Mouse (Mus musculus): ENCODE measurements around the gene Ube2z. TPM values are rescaled to one million over a fixed set of nuclear protein-coding genes. Genes with fewer than 3 reads are reported as not detected.
"Not testable (repeated sequence)": the region's sequence is repeated elsewhere in the genome, so short reads cannot be mapped to it uniquely, and the experiment has no call there.

The Ube2z gene
- polyA plus RNA-seq (2015; fragmentation: Nextera tagmentation; extraction: Ambion mirVana), result 31.5 and 33.0 TPM in 2 replicates

GRCm38 (mm10) chr11:96065215-96065911 lies at the start of gene Ube2z:
Ube2z (minus strand) TSS chr11:96065388.
- Histone ChIP-seq H3K27ac (replicated peaks) (peak within 1 kb of the TSS; percentile 88), H3K36me3 (peaks cover 22% of the 10 kb centered on the region), H3K9ac (peak within 1 kb of the TSS; percentile 97), H3K4me1 (replicated peaks) (peaks cover 31% of the 10 kb centered on the region), H3K27me3 (no peaks in the 10 kb centered on the region), H3K9me3 (no peaks in the 10 kb centered on the region), H3K4me2 (peak within 1 kb of the TSS; percentile 97), H3K4me3 (peak within 1 kb of the TSS; percentile 94)
- ATAC-seq (ENCODE audit: low read depth), result peak; percentile 99
- WGBS, result 4% methylated on average over 42 of the region's 50 CpGs

DNA sequence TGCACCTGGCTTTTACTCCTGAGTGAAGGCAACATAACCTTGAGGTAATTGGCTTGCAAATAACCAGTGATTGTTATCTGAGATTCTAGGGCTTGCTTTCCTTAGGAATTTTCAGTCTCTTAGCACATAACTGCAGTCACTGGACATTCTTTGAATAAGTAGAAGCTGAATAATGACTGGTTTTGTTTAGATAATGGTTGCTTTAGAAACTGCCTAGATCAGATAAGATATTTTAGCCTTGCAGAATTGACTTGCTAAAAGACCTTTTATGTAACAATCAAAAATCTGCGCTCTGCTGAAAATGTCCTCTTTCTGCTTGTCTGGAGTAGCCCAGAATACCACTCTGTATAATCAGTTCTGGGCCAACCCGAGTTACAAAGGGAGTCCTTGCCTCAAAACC lies 48.9 kb upstream of the Ube2z start:
- Histone ChIP-seq H3K9ac (no peak overlapping the region), H3K4me2 (no peak overlapping the region), H3K27ac (replicated peaks) (no peak overlapping the region), H3K27me3 (no peaks in the 10 kb centered on the region; the same call in 1 of the 2 replicates), H3K4me1 (replicated peaks) (no peaks in the 10 kb centered on the region), H3K9me3 (no peaks in the 10 kb centered on the region), H3K36me3 (no peaks in the 10 kb centered on the region), H3K4me3 (no peak overlapping the region)
- 77% methylated on average over 2 of the region's 2 CpGs for WGBS
- ATAC-seq (ENCODE audit: low read depth), result no peak

- Histone ChIP-seq H3K36me3 (no peaks in the 10 kb centered on the region), H3K9ac (no peak within 1 kb of the TSS), H3K27me3 (no peaks in the 10 kb centered on the region; the same call in 1 of the 2 replicates), H3K27ac (replicated peaks) (no peak within 1 kb of the TSS), H3K9me3 (no peaks in the 10 kb centered on the region), H3K4me3 (no peak within 1 kb of the TSS), H3K4me1 (replicated peaks) (no peaks in the 10 kb centered on the region), H3K4me2 (no peak within 1 kb of the TSS)
- ATAC-seq (ENCODE audit: low read depth), result no peak
- WGBS, result 45% methylated on average over 14 of the region's 14 CpGs
Observed at GRCm38 (mm10) chr11:96111751-96112150, 46.6 kb upstream of the Ube2z start, which contains the start of gene Calcoco2. Calcoco2 (minus strand) TSS chr11:96111964.

DNA sequence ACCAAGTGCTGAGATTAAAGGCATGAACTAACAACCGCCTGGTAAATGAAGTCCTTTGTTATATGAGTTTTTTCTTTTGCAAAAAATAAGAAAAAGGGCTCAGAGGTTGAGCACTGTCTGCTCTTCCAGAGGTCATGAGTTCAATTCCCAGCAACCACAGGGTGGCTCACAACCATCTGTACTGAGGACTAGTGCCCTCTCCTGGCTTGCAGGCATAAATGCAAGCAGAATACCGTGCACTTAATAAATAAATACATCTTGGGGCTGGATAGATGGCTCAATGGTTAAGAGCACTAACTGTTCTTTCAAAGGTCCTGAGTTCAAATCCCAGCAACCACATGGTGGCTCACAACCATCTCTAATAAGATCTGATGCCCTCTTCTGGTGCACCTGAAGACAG lies 45.8 kb upstream of the Ube2z start:
- not testable (repeated sequence) for H3K4me1 ChIP-seq (replicated peaks); H3K4me2 ChIP-seq; H3K4me3 ChIP-seq; ATAC-seq (ENCODE audit: low read depth); H3K27me3 ChIP-seq; H3K9ac ChIP-seq; H3K36me3 ChIP-seq; H3K27ac ChIP-seq (replicated peaks); H3K9me3 ChIP-seq
- WGBS, result 63% methylated on average over 2 of the region's 2 CpGs

- WGBS, result 82% methylated on average over 1 of the region's 1 CpGs
- no peak for ATAC-seq (ENCODE audit: low read depth)
- Histone ChIP-seq H3K27me3 (no peaks in the 10 kb centered on the region; the same call in 1 of the 2 replicates), H3K4me1 (replicated peaks) (no peaks in the 10 kb centered on the region), H3K27ac (replicated peaks) (no peak overlapping the region), H3K9me3 (no peaks in the 10 kb centered on the region), H3K4me3 (no peak overlapping the region), H3K4me2 (no peak overlapping the region), H3K36me3 (no peaks in the 10 kb centered on the region), H3K9ac (no peak overlapping the region)
Observed at GRCm38 (mm10) chr11:96108376-96108775, 43.2 kb upstream of the Ube2z start.

- no peak overlapping the region for H3K4me2 ChIP-seq
- no peaks in the 10 kb centered on the region for H3K9me3 ChIP-seq
- 5% methylated on average over 3 of the region's 3 CpGs for WGBS
- H3K36me3 ChIP-seq, result no peaks in the 10 kb centered on the region
- ATAC-seq (ENCODE audit: low read depth), result 0 out of 2 replicates have a peak, but pooled peaks have one; percentile 47
- H3K27ac ChIP-seq (replicated peaks), result no peak overlapping the region
- H3K27me3 ChIP-seq, result 0 out of 2 replicates have a peak, but pooled peaks cover 10% of the 10 kb centered on the region
- no peaks in the 10 kb centered on the region for H3K4me1 ChIP-seq (replicated peaks)
- no peak overlapping the region for H3K9ac ChIP-seq
- H3K4me3 ChIP-seq, result no peak overlapping the region
Observed at GRCm38 (mm10) chr11:96093361-96093760, 28.2 kb upstream of the Ube2z start.

- H3K9ac ChIP-seq, result no peak overlapping the region
- H3K27ac ChIP-seq (replicated peaks), result no peak overlapping the region
- WGBS, result 44% methylated on average over 7 of the region's 7 CpGs
- no peak for ATAC-seq (ENCODE audit: low read depth)
- H3K9me3 ChIP-seq, result 0 out of 2 replicates have a peak, but pooled peaks cover 4% of the 10 kb centered on the region
- no peak overlapping the region for H3K4me3 ChIP-seq
- H3K4me1 ChIP-seq (replicated peaks), result no peaks in the 10 kb centered on the region
- no peaks in the 10 kb centered on the region for H3K36me3 ChIP-seq
- no peak overlapping the region for H3K4me2 ChIP-seq
- H3K27me3 ChIP-seq, result 0 out of 2 replicates have a peak, but pooled peaks cover 10% of the 10 kb centered on the region
Observed at GRCm38 (mm10) chr11:96092674-96093291, 27.6 kb upstream of the Ube2z start.

- WGBS, result 68% methylated on average over 2 of the region's 2 CpGs
- Histone ChIP-seq H3K9me3 (0 out of 2 replicates have a peak, but pooled peaks cover 4% of the 10 kb centered on the region), H3K4me2 (no peak overlapping the region), H3K9ac (no peak overlapping the region), H3K4me3 (no peak overlapping the region), H3K27ac (replicated peaks) (no peak overlapping the region), H3K36me3 (no peaks in the 10 kb centered on the region), H3K27me3 (0 out of 2 replicates have a peak, but pooled peaks cover 10% of the 10 kb centered on the region), H3K4me1 (replicated peaks) (no peaks in the 10 kb centered on the region)
- no peak for ATAC-seq (ENCODE audit: low read depth)
Observed at GRCm38 (mm10) chr11:96091073-96091472, 25.9 kb upstream of the Ube2z start.

GRCm38 (mm10) chr11:96087981-96088380 lies 22.8 kb upstream of the Ube2z start:
- ATAC-seq (ENCODE audit: low read depth), result no peak
- Histone ChIP-seq H3K4me3 (no peak overlapping the region), H3K36me3 (no peaks in the 10 kb centered on the region), H3K27ac (replicated peaks) (no peak overlapping the region), H3K27me3 (peaks cover 8% of the 10 kb centered on the region; the same call in 1 of the 2 replicates), H3K9me3 (0 out of 2 replicates have a peak, but pooled peaks cover 4% of the 10 kb centered on the region), H3K4me1 (replicated peaks) (no peaks in the 10 kb centered on the region), H3K4me2 (no peak overlapping the region), H3K9ac (no peak overlapping the region)
- whole genome bisulfite sequencing, result 84% methylated on average over 6 of the region's 6 CpGs

DNA sequence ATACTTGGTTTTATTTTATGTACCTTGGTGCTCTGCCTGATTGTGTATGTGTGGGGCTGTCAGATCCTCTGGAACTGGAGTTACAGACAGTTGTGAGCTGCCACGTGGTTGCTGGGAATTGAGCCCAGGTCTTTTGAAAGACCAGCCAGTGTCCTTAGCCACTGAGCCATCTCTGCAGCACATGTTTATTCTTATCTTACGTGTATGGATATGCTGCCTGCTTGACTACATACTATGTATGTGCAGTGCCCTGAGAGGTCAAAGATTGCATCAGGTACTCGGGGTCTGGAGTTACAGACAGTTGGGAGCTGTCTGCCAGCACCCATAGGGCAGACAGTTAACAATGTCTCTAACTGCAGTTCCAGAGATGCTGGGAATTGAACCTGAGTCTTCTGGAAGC lies 17.5 kb upstream of the Ube2z start:
- 76% methylated on average over 3 of the region's 3 CpGs for WGBS
- no peaks in the 10 kb centered on the region; the same call in 1 of the 2 replicates for H3K27me3 ChIP-seq

GRCm38 (mm10) chr11:96080736-96081135 lies 15.5 kb upstream of the Ube2z start:
- Histone ChIP-seq H3K36me3 (no peaks in the 10 kb centered on the region), H3K27me3 (no peaks in the 10 kb centered on the region; the same call in 1 of the 2 replicates), H3K9ac (no peak overlapping the region), H3K9me3 (no peaks in the 10 kb centered on the region), H3K4me1 (replicated peaks) (peaks cover 4% of the 10 kb centered on the region; the same call in 1 of the 2 replicates), H3K4me2 (no peak overlapping the region), H3K4me3 (no peak overlapping the region), H3K27ac (replicated peaks) (no peak overlapping the region)
- no peak for ATAC-seq (ENCODE audit: low read depth)
- 80% methylated on average over 5 of the region's 5 CpGs for WGBS

More for the DNA sequence above, 17.5 kb upstream of the Ube2z start:
- Histone ChIP-seq H3K27ac (replicated peaks) (no peak overlapping the region), H3K4me3 (no peak overlapping the region), H3K36me3 (no peaks in the 10 kb centered on the region), H3K4me1 (replicated peaks) (no peaks in the 10 kb centered on the region), H3K9me3 (no peaks in the 10 kb centered on the region), H3K4me2 (no peak overlapping the region), H3K9ac (no peak overlapping the region)
- ATAC-seq (ENCODE audit: low read depth), result no peak
